Mouse (Mus musculus) neural tube, embryonic 14.5 days (tissue): ENCODE data around the gene Zfp977. TPM values are rescaled to one million over a fixed set of nuclear protein-coding genes. Genes with fewer than 3 reads are reported as not detected.
"Not testable (repeated sequence)": the region's sequence is repeated elsewhere in the genome, so short reads cannot be mapped to it uniquely, and the experiment has no call there.

Experiments
- ATAC-seq: fragments of 200-750 bp; cut with Nextera tagmentation; 2 replicates; pipeline ENCODE4 v1.8.0; 2017; ENCODE audit warnings: low read depth, mild to moderate bottlenecking, moderate TSS enrichment, moderate library complexity
- H3K27ac ChIP-seq: fragments of 300-500 bp; sonication (generic); 2 replicates; pipeline ENCODE4 v1.5.1; 2014; ENCODE audit warnings: low read depth, mild to moderate bottlenecking, control low read depth, low read length, moderate library complexity, mixed read lengths
- H3K27me3 ChIP-seq: fragments of 300-500 bp; sonication (generic); 2 replicates; pipeline ENCODE4 v1.6.1; 2014; ENCODE audit warnings: low read length; ENCODE audit not compliant: control insufficient read depth, insufficient read depth
- H3K36me3 ChIP-seq: fragments of 300-500 bp; sonication (generic); 2 replicates; pipeline ENCODE4 v1.6.1; 2014; ENCODE audit warnings: low read length, mixed read lengths; ENCODE audit not compliant: control insufficient read depth, insufficient read depth
- H3K4me1 ChIP-seq: fragments of 300-500 bp; sonication (generic); 2 replicates; pipeline ENCODE4 v1.6.1; 2014; ENCODE audit warnings: low read length; ENCODE audit not compliant: control insufficient read depth, insufficient read depth
- H3K4me2 ChIP-seq: fragments of 300-500 bp; sonication (generic); 2 replicates; pipeline ENCODE4 v1.6.1; 2014; ENCODE audit warnings: mild to moderate bottlenecking, low read depth, low read length, control low read depth
- H3K4me3 ChIP-seq: fragments of 300-500 bp; sonication (generic); 2 replicates; pipeline ENCODE4 v1.5.1; 2014; ENCODE audit warnings: low read depth, low read length, control low read depth, mixed read lengths
- H3K9ac ChIP-seq: fragments of 300-500 bp; sonication (generic); replicated peaks from 2 replicates; pipeline ENCODE4 v1.6.1; 2014; ENCODE audit warnings: low read depth, mild to moderate bottlenecking, control low read depth, low read length, mixed read lengths
- H3K9me3 ChIP-seq: fragments of 300-500 bp; sonication (generic); 2 replicates; pipeline ENCODE4 v1.6.1; 2016; ENCODE audit warnings: low read length; ENCODE audit not compliant: control insufficient read depth
- WGBS: fragments of 180-500 bp; shearing (Covaris S2); extraction: QIAGEN DNeasy Blood & Tissue Kit; methylation state at CpG from one replicate; pipeline ENCODE4 v1.1.7; 2014; 5-methylcytosine and 5-hydroxymethylcytosine counted together
- microRNA-seq: library from miRNA; unstranded; fragments of <30 nt; microRNA quantifications from one replicate; pipeline ENCODE4, GENCODE M21; 2016
- polyA plus RNA-seq: library from polyadenylated mRNA; unstranded; fragments of >200 nt; fragmentation: Nextera tagmentation; extraction: Ambion mirVana; gene quantifications from 2 replicates; pipeline ENCODE4 v1.2.1, GENCODE M21; 2014

The Zfp977 gene
- polyA plus RNA-seq = 1.8 and 3.1 TPM in 2 replicates

DNA sequence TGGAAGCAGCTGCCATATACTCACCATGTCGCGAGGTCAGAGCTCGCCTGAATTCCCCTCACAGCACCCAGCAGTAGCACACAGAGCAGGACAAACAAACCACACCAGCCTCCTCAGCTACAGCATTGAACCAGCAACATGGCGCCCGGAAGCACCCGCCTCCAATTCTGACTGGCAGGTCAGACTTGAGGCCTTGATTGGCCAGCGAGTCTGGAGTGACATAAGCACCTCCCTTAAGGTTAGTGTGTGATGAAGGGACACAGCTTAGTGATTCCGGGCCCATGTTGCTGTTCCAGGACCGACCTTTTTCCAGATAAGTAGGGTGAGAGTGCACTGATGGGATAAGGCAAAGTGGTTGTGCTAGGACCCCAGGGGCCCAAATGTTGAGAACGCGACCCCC lies at the start of gene Zfp977:
Gene Zfp977, minus strand, starts transcription at position 135 of the 400 bp plus-strand sequence.
- ATAC-seq, H3K27me3 ChIP-seq, H3K4me1 ChIP-seq, H3K4me3 ChIP-seq, H3K36me3 ChIP-seq, H3K9me3 ChIP-seq, H3K27ac ChIP-seq, H3K4me2 ChIP-seq, H3K9ac ChIP-seq: not testable (repeated sequence)
- 91% methylated on average over 11 of the region's 11 CpGs for WGBS

DNA sequence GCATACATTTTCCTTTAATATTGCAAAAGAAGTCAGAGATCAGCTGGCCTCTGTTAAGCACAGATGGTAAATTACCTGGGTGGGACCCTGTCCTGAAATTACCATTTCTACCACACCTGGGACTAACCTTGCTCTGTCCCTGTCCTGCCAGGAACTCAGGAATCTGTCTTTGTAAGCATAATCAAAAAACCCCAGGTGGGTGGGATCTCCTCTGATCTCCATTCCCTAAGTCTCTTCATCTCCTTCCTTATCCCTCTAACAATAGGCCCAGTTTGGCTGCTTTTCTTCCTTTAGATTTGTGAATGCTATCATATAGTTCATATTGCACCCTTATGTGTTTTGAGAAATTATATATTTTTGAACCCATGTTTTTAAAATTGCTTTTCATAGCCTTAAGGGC lies 38.7 kb upstream of the Zfp977 start:
- not testable (repeated sequence) for ATAC-seq, H3K9me3 ChIP-seq, H3K4me3 ChIP-seq, H3K4me1 ChIP-seq, H3K9ac ChIP-seq, H3K4me2 ChIP-seq, H3K27me3 ChIP-seq, H3K36me3 ChIP-seq, H3K27ac ChIP-seq

DNA sequence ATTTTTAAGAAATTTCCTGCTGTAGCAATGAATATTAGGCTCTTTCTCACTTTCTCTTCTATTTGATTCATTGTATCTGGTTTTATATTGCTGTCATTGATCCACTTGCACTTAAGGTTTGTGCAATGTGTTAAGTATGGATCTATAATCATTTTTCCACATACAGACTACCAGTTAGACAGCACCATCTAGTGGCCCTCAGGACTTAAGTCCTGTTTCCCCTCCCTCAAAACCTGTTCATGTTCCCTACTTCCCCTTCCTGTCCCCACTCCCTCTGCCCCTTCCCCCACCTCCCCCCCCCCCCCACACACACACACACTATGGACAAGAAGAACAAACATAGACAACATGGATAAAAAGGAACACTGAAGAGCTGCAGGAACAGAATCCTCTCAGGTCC lies 3.3 kb upstream of the Zfp977 start:
- not testable (repeated sequence) for H3K4me1 ChIP-seq, H3K9ac ChIP-seq, H3K27ac ChIP-seq, H3K36me3 ChIP-seq, H3K4me3 ChIP-seq, H3K4me2 ChIP-seq, H3K27me3 ChIP-seq, H3K9me3 ChIP-seq, ATAC-seq

DNA sequence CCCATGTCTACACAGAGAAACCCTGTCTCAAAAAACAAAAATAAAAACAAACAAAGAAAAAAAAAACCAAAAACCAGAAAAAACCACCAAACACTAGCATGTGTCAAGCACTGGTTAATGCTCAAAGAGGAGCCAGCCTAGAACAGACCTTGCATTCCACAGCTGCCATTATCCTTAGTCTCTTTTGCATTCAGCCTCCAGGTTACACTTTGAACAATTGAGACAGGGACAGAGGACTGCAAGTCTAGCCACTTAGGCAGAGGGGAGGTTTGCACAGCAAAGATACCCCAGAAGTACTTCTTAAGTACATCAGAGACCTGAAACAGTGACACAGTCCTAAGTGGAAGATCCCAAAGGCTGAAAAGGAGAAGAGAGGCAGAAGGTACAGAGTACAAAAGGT lies 1.0 kb downstream of the Zfp977 start:
- ATAC-seq, H3K36me3 ChIP-seq: not testable (repeated sequence)

DNA sequence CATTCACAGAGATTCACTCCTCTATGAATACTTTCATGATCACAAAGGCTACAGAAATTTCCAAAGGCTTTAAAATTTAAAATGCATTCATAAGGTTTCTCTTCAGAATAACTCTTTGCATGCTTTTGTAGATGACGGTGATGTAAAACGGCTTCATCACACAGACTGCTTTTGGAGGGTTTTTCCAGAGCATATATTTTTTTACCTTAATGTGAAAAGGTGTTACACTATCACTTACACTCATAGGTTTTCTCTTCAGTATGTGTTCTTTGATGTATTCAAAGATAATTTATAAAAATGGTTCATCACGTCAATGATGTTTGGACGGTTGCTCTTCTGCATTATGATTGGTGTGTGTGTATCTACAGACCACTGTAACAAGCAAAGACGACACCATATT lies 13.9 kb downstream of the Zfp977 start, which contains the start of gene Gm21028:
Gene Gm21028, minus strand, starts transcription at position 101 of the 400 bp plus-strand sequence.
- WGBS = 95% methylated on average over 5 of the region's 5 CpGs
- Histone ChIP-seq H3K4me1 (no peaks in the 10 kb centered on the region), H3K27ac (no peak within 1 kb of the TSS), H3K9me3 (peaks cover 25% of the 10 kb centered on the region), H3K4me2 (no peak within 1 kb of the TSS), H3K9ac (no peak within 1 kb of the TSS), H3K36me3 (no peaks in the 10 kb centered on the region), H3K4me3 (no peak within 1 kb of the TSS), H3K27me3 (no peaks in the 10 kb centered on the region)
- no peak for ATAC-seq

More for the DNA sequence above, 1.0 kb downstream of the Zfp977 start:
- not testable (repeated sequence) for H3K27ac ChIP-seq, H3K27me3 ChIP-seq, H3K9me3 ChIP-seq, H3K4me3 ChIP-seq, H3K9ac ChIP-seq, H3K4me1 ChIP-seq, H3K4me2 ChIP-seq

DNA sequence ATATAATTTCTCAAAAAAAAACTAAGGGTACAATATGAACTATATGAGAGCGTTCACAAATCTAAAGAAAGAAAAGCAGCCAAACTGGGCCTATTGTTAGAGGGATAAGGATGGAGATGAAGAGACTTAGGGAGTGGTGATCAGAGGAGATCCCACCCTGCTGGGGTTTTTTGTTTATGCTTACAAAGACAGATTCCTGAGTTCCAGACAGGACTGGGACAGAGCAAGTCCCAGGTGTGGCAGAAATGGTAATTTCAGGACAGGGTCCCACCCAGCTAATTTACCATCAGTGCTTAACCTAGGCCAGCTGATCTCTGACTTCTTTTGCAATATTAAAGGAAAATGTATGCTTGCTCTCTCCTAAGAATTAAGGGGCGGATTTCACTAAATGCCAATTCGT lies 40.6 kb downstream of the Zfp977 start:
- 82% methylated on average over 3 of the region's 3 CpGs for WGBS

More for the DNA sequence above, 40.6 kb downstream of the Zfp977 start:
- H3K4me1 ChIP-seq = no peaks in the 10 kb centered on the region
- H3K4me2 ChIP-seq = no peak overlapping the region
- H3K36me3 ChIP-seq = no peaks in the 10 kb centered on the region
- ATAC-seq = no peak
- no peak overlapping the region for H3K9ac ChIP-seq
- no peaks in the 10 kb centered on the region for H3K27me3 ChIP-seq
- no peaks in the 10 kb centered on the region for H3K9me3 ChIP-seq
- no peak overlapping the region for H3K27ac ChIP-seq
- no peak overlapping the region for H3K4me3 ChIP-seq

Small RNAs within 50 kb of the gene (microRNA-seq; reads per million reads assigned to microRNA genes)
- gene Gm24938 = not detected

Other genes starting within 250 kb of the Zfp977 start
- not detected in 2 replicates for gene 4933421I07Rik, start 144.4 kb downstream of the Zfp977 start, polyA plus RNA-seq
- 15.8 and 16.3 TPM in 2 replicates for gene Zfp141, start 86.8 kb downstream of the Zfp977 start, polyA plus RNA-seq
- not detected in 2 replicates for gene Gm21028, start 14.0 kb downstream of the Zfp977 start, polyA plus RNA-seq
- 1.7 and 3.0 TPM in 2 replicates for gene Zfp976, start 50.0 kb upstream of the Zfp977 start, polyA plus RNA-seq
- gene Zfp975, start 100.2 kb upstream of the Zfp977 start, polyA plus RNA-seq = 7.2 and 7.9 TPM in 2 replicates
- not detected in 2 replicates for gene Gm17067, start 134.5 kb upstream of the Zfp977 start, polyA plus RNA-seq
- not detected in 2 replicates for gene Vmn2r62, start 201.0 kb upstream of the Zfp977 start, polyA plus RNA-seq